Mouse (Mus musculus): ENCODE measurements around the gene Glod4. TPM values are rescaled to one million over a fixed set of nuclear protein-coding genes. Genes with fewer than 3 reads are reported as not detected.
"Not testable (repeated sequence)": the region's sequence is repeated elsewhere in the genome, so short reads cannot be mapped to it uniquely, and the experiment has no call there.

Glod4 gene
- total RNA-seq, 2 experiments from 2014 or later = 75.4 to 76.8 TPM

DNA sequence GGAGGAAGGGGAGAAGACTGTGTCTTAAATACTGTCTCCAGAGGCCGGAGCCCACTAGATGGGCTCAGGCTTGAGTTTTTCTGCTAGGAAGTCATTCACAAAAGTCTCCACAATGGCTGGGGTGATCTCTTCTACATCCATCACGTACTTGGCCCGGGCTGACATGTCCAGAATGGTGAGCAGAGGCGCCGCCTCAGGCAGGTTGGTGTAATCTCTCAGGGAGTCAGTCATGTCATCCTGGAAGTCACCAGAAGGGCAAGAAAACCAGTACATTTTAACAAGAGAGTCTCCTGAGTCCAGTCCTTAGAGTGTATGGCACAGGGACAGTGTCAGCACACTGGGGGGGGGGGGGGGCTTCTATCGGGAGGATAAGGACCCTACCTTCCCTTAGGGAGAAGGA is 15.0 kb upstream of the Glod4 start:
- DNase-seq = no peak

DNA sequence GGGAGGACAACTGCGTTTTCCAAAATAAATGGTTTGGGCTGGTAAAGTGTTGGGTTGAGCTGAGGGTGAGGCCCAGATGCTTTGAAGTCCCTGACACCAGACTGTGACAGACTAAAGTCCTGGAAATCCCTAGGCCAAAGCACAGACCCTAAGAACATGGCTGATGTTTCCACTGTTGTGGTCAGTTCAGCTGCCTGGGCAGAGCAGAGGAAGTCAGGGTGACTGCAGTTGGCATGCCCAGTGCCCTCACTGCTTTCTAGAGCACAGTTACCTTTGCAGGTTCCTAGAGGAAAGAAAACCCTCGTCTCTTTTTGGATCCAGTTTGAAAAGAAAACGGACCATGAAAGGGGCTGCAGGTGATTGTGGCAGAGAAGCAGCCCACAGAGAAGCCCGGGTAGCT is 13.9 kb upstream of the Glod4 start:
- no peak for DNase-seq

DNA sequence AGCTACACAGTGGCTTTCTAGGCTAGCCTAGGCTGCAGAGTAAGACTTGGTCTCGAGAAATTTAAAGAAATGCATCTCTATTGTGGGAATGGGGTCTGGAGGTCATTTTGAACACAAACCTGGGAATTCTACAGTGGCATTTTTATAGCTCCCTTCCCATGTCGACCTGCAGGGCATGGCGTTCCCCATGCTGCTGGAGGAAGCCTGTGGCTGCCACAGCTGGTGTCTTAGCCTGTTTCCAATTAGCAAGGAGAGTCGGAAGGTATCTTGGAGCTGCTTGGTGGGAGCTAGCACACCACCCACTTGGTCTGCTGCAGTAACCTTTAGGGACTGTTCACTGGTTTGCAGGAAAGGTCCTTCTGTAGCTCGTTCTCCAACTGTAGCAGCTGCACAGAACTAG is 12.6 kb upstream of the Glod4 start:
- DNase-seq = no peak

DNA sequence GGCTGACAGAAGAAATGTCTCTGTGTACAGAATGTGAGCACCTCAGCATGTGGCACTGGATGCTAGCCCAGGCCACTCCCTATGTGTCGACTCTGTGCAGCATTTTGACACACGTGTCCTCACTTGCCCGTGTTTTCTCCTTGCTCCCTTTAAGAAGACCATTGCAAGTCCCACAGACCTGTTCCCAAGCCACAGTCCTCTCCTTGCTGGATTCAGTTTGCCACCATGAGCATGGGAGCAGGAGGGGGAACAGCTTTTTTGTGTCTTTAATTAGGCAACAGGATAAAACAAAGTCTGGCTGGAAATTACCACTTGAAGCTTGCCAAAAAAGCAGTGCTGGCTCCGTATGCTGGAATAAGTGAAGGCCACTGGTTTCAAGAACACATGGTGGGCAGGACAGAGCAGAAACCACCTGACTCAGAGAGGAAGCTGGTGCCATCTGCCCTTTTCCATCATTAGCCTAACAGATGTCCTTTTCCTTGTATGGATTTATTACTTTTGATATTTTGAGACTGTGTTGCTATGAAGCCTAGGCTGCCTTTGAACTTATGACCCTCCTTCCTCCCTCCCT is 12.0 kb upstream of the Glod4 start:
- DNase-seq = peak; percentile 39

DNA sequence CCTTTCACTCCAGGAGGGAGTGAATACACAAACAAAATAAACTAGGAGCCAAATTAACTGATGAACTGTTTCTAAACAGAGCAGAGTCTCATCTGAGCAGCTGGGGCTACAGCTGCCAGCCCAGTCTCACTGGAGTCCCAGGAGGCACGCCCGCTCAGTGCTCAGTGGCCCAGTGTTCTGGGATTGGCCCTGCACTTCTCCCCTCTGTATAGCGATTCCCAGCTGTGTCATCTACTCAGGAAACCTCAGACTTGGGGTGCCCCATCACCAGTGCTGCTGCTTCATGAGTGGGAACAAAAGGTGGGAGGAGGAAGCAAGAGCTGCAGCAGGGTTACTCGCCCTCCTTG is 10.4 kb upstream of the Glod4 start:
- DNase-seq = no peak

DNA sequence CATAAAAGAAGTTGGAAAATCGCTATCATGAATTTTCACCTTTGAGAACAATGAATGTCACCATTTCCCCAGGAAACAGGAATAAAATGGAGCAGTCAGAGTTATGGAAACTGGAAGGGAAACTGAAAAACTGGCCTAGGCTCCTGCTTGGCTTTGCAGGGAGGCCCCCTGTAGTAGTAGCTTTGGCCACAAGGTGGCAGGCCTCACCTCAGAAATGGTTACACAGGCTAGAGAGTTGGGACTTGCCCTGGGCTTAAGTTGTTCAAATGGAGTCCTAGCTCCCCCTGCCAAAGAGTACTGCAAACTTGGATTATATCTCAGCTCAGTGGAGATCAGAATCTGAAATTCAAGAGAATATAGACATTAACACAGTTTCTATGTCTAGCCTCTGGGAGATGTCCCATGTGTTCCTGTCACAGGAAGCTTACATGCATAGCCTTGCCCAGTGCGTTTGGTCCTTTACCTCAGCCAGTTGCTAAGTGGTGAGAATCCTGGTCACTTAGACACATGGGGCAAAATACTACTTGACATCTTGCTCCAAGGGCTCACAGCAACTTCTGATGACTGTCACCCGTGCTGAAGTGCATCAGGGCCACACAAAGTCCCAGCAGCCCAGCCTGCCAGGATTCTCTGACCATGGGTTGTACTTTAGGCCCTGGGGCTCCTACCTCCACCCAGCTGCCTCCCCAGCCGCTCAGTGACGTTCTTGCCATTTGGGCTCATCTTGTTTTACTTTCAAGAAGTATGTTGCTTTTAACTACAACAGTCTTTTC is 9.8 kb upstream of the Glod4 start:
- peak; percentile 92 for DNase-seq

DNA sequence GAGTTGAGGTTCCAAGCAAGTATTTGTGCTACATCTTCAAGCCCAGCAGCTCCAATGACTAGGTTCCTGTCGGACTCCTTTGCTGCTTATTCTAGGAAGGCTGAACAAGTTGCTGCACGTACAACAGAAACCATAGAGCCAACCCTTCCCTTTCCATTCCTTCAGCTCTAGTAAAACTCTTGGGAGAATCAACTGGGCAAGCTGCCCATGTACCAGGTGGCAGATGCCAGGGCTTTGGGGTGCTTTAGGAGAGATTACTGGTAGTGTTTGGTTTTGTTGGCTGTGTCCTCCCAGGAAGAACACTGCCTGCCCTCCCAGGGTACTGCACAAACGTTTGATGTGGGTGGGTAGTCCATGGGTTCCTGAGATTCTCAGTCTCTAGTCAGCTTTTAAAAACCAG is 8.5 kb upstream of the Glod4 start:
- peak; percentile 64 for DNase-seq

DNA sequence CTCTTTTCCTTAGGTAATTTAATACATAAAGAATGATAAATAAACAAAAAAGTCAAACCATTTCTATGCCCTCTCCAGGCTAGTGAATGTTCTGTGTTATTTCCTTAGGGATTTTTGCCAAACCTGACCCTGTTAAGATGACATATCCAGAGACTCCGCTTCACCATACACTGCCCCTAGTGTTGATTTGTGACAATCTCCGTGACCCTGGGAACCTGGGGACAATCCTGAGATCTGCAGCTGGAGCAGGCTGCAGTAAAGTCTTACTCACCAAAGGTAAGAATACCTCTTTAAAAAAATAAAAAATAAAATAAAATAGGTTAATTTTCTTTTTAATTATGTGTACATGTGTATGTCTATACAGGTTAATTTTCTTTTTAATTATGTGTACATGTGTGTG is 3.7 kb upstream of the Glod4 start:
- no peak for DNase-seq

DNA sequence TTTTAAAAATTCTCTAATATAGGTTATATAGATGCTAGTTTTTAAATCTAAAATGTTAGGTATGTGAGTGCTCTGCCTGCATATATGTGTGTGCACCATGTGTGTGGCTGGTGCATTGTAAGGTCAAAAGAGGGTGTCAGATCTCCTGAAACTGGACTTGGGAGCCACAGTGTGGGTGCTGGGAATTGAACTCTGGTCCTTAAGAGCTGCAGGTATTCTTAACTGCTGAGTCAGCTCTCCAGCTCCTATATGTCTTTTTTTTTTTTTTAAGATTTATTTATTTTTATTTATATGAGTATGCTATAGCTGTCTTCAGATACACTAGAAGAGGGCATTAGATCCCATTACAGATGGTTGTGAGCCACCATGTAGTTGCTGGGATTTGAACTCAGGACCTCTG is 2.9 kb upstream of the Glod4 start:
- no peak for DNase-seq

DNA sequence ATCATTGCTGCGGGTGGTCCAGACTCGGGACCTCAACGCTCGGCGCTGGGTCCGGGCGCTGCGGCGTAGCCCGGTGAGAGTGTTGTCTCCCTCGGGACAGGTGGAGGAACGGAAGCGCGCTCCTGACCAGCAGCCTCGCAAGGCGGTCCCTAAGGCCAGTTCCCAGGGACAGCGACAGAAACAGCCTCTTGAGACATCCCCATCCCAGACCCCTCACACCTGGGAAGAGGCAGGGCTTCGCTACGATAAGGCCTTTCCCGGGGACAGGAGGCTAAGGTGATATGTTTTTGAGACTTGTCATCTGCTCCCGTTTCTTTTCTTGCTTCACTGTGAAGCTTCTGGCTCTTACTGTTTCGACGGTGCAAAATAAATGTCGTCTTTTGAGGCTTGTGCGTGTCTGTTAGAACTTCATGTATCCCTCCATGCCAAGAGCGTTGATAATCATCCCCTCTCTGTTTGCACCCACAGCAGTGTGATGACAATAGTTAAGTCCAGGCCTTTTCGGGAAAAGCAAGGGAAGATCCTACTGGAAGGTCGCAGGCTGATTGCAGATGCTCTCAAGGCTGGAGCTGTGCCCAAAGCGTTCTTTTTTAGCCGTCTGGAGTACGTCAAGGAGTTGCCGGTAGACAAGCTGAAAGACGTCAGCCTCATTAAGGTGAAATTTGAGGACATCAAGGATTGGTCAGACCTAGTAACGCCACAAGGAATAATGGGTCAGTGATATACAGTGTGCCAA is 454 bp upstream of the Glod4 start:
- no peak for DNase-seq

DNA sequence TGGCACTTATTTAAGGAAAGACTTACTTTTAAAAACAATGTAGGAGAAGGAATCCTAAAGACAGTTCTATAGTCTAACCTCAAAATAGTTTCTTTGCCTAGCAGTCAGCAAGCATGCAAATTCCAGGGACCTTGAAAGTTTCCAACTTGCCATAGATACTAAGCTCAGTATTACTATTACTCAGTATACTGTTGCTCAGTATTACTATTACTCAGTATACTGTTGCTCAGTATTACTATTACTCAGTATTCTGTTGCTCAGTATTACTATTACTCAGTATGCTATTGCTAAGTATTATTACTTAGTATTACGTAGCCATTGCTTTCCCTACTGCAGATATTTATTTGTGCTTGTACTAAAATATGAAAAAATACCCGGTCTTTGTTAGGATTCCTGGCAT is 3.8 kb downstream of the Glod4 start:
- no peak for DNase-seq

DNA sequence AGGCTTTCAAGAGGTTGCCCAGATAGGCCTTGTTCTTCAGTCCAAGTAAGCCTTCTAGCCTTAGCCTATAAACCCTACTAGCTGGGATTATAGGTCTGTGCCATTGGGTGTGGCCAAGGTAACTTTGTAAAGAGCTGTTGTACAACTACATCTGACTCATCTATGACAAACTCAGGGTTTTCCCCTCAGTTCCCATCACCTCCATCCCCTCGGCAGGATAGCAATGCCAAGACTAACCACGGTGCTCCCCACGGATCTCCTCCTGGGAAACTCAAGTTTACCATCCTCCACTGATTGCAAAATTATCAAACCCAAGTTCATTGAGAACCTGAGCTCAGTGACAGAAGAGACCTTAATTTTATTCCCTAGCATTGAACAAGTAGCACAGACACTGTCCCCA is 7.4 kb downstream of the Glod4 start:
- DNase-seq = no peak

DNA sequence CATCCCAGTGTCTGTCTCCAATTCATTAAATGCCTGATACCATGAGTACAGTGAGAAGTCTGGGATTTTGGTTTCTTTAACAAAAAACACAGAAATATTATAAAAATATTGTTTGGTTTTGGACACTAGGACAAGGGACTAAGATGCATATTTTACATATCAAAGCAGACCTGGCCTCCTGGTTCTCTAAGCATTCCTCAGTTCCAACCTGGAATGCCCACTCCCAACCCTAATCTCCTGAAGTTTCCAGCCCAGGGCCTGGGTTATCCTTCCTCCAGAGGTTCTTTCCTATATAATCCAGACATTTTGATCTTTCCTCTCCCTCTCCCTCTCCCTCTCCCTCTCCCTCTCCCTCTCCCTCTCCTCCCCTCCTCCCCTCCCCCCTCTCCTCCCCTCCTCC is 18.5 kb downstream of the Glod4 start:
- no peak for DNase-seq

DNA sequence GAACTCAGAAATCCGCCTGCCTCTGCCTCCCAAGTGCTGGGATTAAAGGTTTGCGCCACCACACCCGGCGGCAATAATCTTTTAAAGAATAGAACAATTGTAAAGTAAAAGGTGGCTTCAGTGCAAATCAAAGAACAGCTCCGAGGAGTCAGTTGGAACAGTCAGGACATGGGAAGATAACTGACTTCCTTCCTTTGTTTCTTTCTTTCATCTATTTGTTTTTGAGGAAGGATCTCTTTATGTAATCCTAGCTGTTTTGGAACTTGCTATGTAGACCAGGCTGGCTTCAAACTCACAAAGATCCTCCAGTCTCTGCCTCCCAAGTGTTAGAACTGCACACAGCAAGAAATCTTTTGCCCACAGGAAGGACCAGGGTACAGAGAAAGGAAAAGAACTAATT is 18.9 kb downstream of the Glod4 start:
- DNase-seq = no peak

DNA sequence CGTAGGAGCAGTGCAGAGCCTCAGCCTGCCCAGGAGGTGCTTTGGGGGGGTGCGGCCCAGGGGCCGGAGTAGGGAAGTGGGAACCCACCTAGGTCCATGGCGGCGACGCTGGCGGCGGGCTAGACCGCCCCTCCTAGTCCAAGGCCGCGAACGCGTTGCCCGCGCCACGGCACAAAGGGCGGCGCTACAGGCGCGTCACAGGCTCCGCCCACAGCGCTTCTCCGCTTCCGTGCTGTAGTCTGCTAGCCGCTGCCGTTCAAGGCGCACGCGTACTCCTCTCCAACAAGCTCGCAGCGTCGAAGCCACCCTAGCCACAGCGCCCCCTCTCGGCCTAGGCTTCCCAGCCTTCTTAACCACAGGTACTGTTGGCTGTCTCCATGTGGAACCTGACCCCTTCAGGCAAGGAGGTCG is 26.1 kb downstream of the Glod4 start, which contains the start of the genes Dbil5 and Gemin4:
Gene Dbil5, plus strand, starts transcription at position 219 of the 411 bp plus-strand sequence.
Gene Gemin4, minus strand, starts transcription at position 275 of the 411 bp plus-strand sequence.
- DNase-seq = peak; percentile 98

DNA sequence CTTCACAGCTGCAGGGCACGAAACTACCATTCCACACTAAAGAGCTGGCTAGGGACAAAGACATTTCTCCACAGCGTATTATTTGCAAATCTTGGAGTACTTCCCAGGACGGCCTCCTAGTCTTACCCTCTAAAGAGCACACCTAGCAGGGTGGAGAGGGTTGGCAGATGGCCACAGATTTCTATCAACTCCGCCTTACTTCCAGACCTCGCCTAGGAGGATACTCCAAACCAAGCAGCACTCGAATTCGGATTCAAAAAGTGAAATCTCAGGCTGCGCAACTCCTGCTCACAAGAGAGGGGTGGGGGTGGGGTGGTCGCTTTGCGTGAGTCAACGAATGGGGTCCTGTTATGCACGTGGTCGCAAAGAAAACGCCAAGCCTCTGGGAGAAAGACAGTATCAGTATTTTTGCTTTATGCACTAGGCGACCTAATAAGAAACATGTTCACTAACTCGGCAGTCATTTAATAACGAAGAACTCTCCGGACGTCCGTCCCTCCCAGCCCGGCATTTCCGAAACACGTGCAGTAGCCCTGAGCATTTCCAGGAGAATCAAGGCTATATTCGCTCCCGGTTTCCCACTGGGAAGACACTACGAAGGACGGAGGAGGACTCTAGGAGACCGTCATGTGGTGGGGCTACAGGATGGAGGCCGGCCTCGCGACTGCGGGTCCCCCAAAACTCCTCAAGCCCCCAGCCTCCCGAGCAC is 26.7 kb downstream of the Glod4 start:
- DNase-seq = peak; percentile 59

DNA sequence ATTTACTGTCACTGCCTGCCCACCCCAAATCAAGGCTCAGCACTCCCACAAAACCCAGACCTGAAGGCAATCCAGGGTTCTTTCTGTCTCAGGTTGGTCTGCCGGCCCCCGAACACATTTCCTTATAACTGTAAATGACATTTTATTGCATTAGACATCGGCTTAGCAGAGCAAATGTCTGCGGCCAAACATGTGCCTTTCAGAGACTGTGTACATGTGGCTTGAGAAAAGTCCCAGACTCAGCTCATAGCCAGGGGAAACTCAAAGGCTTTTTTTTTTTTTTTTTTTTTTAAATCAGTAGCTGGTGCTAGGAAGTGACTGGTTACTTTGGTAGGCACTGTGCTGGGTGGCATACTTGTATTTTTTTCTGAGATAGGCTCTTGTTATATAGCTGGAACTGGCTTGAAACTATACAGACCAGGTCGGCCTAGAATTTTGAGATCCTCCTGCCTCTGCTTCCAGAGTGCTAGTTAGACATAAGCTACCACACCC is 27.4 kb downstream of the Glod4 start:
- no peak for DNase-seq

DNA sequence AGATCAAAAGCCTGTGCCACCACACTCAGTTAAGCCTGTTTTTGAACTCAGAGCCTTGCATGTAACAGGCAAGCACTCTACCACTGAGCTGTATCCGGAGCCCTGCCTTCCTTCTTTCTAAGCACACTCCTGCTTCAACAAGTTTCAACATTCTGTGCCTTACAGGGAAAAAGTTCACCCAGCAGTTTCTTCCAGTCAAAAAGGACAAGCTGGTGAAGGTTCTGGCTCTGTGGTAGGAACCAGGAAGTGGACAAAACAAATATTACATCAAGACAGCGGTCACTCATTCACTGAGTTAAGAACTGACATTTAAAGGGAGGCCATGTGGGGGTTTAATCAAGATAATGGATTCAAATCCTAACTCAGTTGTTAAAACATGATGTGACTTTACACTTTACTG is 28.5 kb downstream of the Glod4 start:
- DNase-seq = no peak

DNA sequence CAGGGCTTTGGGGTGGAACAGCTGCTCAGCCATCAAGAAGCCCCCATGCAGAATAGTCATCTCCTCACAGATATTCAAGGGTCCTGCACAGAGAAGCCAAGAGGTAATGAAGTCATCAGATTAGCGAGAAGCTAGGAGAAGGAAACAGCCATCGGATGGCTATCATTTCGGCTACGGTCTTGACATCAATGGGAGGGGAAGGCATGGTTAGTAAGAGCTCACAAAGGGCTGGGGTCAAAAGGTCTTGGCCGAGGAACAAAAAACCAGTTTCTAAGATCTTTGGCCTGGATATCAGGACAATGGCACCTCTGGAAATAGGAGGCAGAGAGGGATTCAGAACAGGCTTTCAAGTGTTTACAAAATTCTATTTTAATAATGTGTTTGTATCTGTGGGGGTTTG is 29.7 kb downstream of the Glod4 start:
- DNase-seq = no peak

DNA sequence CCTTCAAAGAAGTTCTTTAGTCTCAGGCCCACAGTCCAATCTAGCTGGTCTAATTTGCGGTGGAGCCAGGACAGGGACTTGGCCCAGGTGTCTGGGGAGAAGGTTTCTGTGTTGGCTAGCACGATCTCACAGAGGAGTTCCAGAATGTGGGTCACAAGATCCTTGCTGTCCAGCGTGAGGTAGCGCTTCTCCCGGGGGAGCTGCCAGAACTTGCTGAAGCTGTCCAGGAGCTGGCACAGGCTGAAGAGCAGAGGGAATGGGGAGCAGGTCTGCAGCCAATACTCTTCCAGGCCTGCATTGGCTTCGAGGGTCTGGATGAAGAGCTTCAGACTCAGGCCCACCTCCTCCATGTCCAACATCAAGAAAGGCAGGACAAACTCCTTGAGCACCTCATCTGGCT is 31.9 kb downstream of the Glod4 start:
- not testable (repeated sequence) for DNase-seq

DNA sequence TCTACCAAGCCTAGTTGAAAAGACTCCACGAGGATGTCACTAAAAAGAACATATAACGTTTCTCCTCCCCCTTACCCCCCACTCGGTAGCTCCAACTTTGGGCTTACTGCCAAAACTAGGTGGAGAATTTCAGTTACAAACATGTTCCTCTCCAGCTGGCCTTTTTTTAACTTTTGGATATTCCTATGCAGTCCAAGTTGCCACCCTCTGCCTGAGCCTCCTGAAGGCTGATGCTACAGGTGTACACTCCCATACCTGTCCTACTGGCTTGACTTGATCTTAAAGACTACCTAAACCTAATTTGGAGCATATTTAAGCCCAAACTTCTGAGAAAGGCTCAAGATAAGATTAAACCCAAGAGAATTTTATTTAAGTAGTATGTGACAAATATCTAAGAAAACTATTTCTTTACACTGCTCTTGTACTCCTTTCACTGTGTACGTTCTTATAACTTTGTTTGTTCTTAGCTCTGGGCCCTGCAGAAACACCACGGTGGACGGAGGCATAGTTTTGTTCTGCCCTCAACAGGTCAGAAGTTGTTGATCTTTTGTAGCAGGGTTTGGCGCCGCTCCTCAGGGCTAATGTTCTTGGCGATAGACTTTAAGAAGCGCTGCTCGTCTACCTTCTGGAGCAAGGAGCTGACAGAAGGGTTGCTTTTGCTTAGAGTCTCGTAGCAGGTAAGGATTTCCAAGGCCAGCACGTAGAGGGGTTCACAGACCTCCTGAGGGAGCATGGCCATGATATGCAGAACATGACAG is 33.1 kb downstream of the Glod4 start:
- DNase-seq = no peak

DNA sequence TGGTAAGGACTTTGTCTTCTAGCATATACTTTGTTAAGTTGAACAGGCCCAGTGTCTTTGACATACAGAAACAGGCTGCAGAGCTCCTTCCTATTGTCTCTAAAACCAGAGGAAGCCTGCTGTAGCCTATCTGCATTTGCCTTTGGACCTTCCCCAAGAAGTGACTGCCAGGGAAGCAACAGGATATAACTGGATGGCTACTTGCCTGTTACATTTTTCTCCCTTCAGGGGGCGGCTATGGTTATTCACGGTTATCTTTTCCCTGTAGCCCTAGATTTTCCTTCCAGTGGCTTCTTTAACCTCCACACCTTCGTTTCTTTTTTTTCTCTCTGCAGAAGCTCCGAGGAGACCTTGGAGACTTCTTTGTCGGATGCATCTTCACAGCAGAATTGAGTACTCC is 36.7 kb downstream of the Glod4 start:
- DNase-seq = no peak
